Mouse (Mus musculus): ENCODE data around the gene Olfr1160. TPM values are rescaled to one million over a fixed set of nuclear protein-coding genes. Genes with fewer than 3 reads are reported as not detected.

Olfr1160 gene
- polyA plus RNA-seq, 1 experiment from 2014 or later, result not detected

Other genes starting within 250 kb of the Olfr1160 start
- gene Olfr152, start 228.8 kb downstream of the Olfr1160 start, polyA plus RNA-seq (2014; fragmentation: Nextera tagmentation; extraction: Ambion mirVana), result not detected in 2 replicates
- not detected in 2 replicates for gene Olfr1143, start 207.7 kb downstream of the Olfr1160 start, polyA plus RNA-seq (2014; fragmentation: Nextera tagmentation; extraction: Ambion mirVana)
- gene Olfr1145, start 198.4 kb downstream of the Olfr1160 start, polyA plus RNA-seq (2014; fragmentation: Nextera tagmentation; extraction: Ambion mirVana), result not detected in 2 replicates
- gene Olfr1148, start 177.7 kb downstream of the Olfr1160 start, polyA plus RNA-seq (2014; fragmentation: Nextera tagmentation; extraction: Ambion mirVana), result not detected in 2 replicates
- gene Olfr1150-ps1, start 164.3 kb downstream of the Olfr1160 start, polyA plus RNA-seq (2014; fragmentation: Nextera tagmentation; extraction: Ambion mirVana), result not detected in 2 replicates
- not detected in 2 replicates for gene Olfr1151, start 152.4 kb downstream of the Olfr1160 start, polyA plus RNA-seq (2014; fragmentation: Nextera tagmentation; extraction: Ambion mirVana)
- not detected in 2 replicates for gene Olfr1152, start 141.8 kb downstream of the Olfr1160 start, polyA plus RNA-seq (2014; fragmentation: Nextera tagmentation; extraction: Ambion mirVana)
- not detected in 2 replicates for gene Olfr1153, start 113.3 kb downstream of the Olfr1160 start, polyA plus RNA-seq (2014; fragmentation: Nextera tagmentation; extraction: Ambion mirVana)
- gene Olfr1154, start 103.1 kb downstream of the Olfr1160 start, polyA plus RNA-seq (2014; fragmentation: Nextera tagmentation; extraction: Ambion mirVana), result not detected in 2 replicates
- not detected in 2 replicates for gene Olfr1155, start 63.1 kb downstream of the Olfr1160 start, polyA plus RNA-seq (2014; fragmentation: Nextera tagmentation; extraction: Ambion mirVana)
- not detected in 2 replicates for gene Olfr1156, start 55.2 kb downstream of the Olfr1160 start, polyA plus RNA-seq (2014; fragmentation: Nextera tagmentation; extraction: Ambion mirVana)
- not detected in 2 replicates for gene Olfr1157, start 40.0 kb downstream of the Olfr1160 start, polyA plus RNA-seq (2014; fragmentation: Nextera tagmentation; extraction: Ambion mirVana)
- not detected in 2 replicates for gene Olfr74, start 33.6 kb downstream of the Olfr1160 start, polyA plus RNA-seq (2014; fragmentation: Nextera tagmentation; extraction: Ambion mirVana)
- gene Olfr1158, start 18.2 kb downstream of the Olfr1160 start, polyA plus RNA-seq (2014; fragmentation: Nextera tagmentation; extraction: Ambion mirVana), result not detected in 2 replicates
- not detected in 2 replicates for gene Olfr1161, start 14.5 kb upstream of the Olfr1160 start, polyA plus RNA-seq (2014; fragmentation: Nextera tagmentation; extraction: Ambion mirVana)
- gene Olfr73, start 29.4 kb upstream of the Olfr1160 start, polyA plus RNA-seq (2014; fragmentation: Nextera tagmentation; extraction: Ambion mirVana), result not detected in 2 replicates
- not detected in 2 replicates for gene Olfr1162, start 42.9 kb upstream of the Olfr1160 start, polyA plus RNA-seq (2014; fragmentation: Nextera tagmentation; extraction: Ambion mirVana)
- gene Olfr1163, start 63.6 kb upstream of the Olfr1160 start, polyA plus RNA-seq (2014; fragmentation: Nextera tagmentation; extraction: Ambion mirVana), result not detected in 2 replicates
- not detected in 2 replicates for gene Olfr1164, start 85.7 kb upstream of the Olfr1160 start, polyA plus RNA-seq (2014; fragmentation: Nextera tagmentation; extraction: Ambion mirVana)
- gene Olfr1166, start 120.0 kb upstream of the Olfr1160 start, polyA plus RNA-seq (2014; fragmentation: Nextera tagmentation; extraction: Ambion mirVana), result not detected in 2 replicates
- not detected in 2 replicates for gene Olfr1167, start 146.9 kb upstream of the Olfr1160 start, polyA plus RNA-seq (2014; fragmentation: Nextera tagmentation; extraction: Ambion mirVana)
- gene Olfr1168, start 173.6 kb upstream of the Olfr1160 start, polyA plus RNA-seq (2014; fragmentation: Nextera tagmentation; extraction: Ambion mirVana), result not detected in 2 replicates
- gene Olfr1170, start 220.1 kb upstream of the Olfr1160 start, polyA plus RNA-seq (2014; fragmentation: Nextera tagmentation; extraction: Ambion mirVana), result not detected in 2 replicates

Measured in liver, embryonic 11.5 days (tissue).